Mouse (Mus musculus) lung, embryonic 16.5 days (tissue): Measurements from ENCODE around the gene Cd300lg. TPM values are rescaled to one million over a fixed set of nuclear protein-coding genes. Genes with fewer than 3 reads are reported as not detected.

Experiments
- ATAC-seq: fragments of 200-750 bp; cut with Nextera tagmentation; 2 replicates; pipeline ENCODE4 v1.8.0; 2017; ENCODE audit warnings: low read depth, mild to moderate bottlenecking, moderate library complexity
- H3K27ac ChIP-seq: fragments of 300-500 bp; sonication (generic); 2 replicates; pipeline ENCODE4 v1.5.1; 2014; ENCODE audit warnings: mild to moderate bottlenecking, control low read depth, low read length
- H3K27me3 ChIP-seq: fragments of 300-500 bp; sonication (generic); 2 replicates; pipeline ENCODE4 v1.6.1; 2014; ENCODE audit warnings: low read depth, low read length, mixed read lengths; ENCODE audit not compliant: control insufficient read depth, insufficient read depth
- H3K36me3 ChIP-seq: fragments of 300-500 bp; sonication (generic); 2 replicates; pipeline ENCODE4 v1.6.1; 2014; ENCODE audit warnings: low read length; ENCODE audit not compliant: control insufficient read depth, insufficient read depth
- H3K4me1 ChIP-seq: fragments of 300-500 bp; sonication (generic); replicated peaks from 2 replicates; pipeline ENCODE4 v1.6.1; 2014; ENCODE audit warnings: low read length, mixed read lengths; ENCODE audit not compliant: control insufficient read depth, insufficient read depth
- H3K4me2 ChIP-seq: fragments of 300-500 bp; sonication (generic); 2 replicates; pipeline ENCODE4 v1.6.1; 2014; ENCODE audit warnings: low read depth, low read length, control low read depth
- H3K4me3 ChIP-seq: fragments of 300-500 bp; sonication (generic); 2 replicates; pipeline ENCODE4 v1.5.1; 2014; ENCODE audit warnings: mild to moderate bottlenecking, low read length, control low read depth
- H3K9ac ChIP-seq: fragments of 300-500 bp; sonication (generic); 2 replicates; pipeline ENCODE4 v1.6.1; 2014; ENCODE audit warnings: low read length, control low read depth
- H3K9me3 ChIP-seq: fragments of 300-500 bp; sonication (generic); 2 replicates; pipeline ENCODE4 v1.6.1; 2016; ENCODE audit warnings: low read length; ENCODE audit not compliant: control insufficient read depth
- WGBS: fragments of 180-500 bp; shearing (Covaris S2); extraction: QIAGEN DNeasy Blood & Tissue Kit; methylation state at CpG from one replicate; pipeline ENCODE4 v1.1.7; 2014; 5-methylcytosine and 5-hydroxymethylcytosine counted together
- polyA plus RNA-seq: library from polyadenylated mRNA; unstranded; fragments of >200 nt; fragmentation: Nextera tagmentation; extraction: Ambion mirVana; gene quantifications from 2 replicates; pipeline ENCODE4 v1.2.1, GENCODE M21; 2015

The Cd300lg gene
- polyA plus RNA-seq, 1 experiment from 2014 or later, result 0.74 TPM

DNA sequence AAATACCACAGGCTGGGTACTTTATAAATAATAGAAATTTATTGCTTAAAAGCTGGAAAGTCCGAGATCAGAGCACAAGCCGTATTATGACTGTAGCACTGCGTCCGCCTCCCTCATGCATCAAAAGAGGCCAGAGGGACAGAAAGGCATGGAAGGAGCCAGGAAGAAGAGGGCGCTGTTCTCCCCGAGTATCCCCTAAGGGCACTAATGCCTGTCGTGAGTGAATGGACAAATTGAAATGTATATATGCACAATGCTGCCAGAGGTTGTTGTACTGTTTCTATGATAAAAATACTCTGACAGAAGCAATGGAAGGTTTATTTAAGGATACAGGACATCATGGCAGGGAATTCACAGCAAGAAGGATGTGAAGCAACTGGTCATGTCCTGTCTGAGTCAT lies 11.3 kb upstream of the Cd300lg start:
- Histone ChIP-seq H3K27ac (no peak overlapping the region), H3K9ac (no peak overlapping the region), H3K4me3 (no peak overlapping the region), H3K4me1 (peaks cover 9% of the 10 kb centered on the region), H3K9me3 (no peaks in the 10 kb centered on the region), H3K36me3 (no peaks in the 10 kb centered on the region), H3K4me2 (no peak overlapping the region), H3K27me3 (no peaks in the 10 kb centered on the region; the same call in 1 of the 2 replicates)
- no peak for ATAC-seq
- 33% methylated on average over 7 of the region's 7 CpGs for WGBS

DNA sequence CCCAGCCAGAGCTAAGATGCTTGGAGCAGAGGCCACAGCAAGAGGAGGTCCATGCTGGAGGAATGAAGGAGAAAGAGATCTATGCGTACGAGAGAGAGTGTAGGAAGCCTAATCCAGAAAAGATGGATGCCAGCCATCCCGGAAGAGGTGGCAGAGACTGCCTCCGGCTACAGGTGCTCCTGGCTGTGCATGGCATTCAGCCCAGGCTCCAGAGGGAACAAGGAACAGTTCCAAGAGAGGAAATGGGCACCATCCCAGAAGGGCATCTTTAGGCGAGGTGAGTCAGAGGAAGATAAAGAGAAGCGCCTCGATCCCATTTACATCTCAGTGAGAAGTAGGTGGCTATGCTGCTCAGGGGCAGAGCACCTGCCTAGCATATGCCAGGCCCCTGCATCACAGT lies 10.2 kb upstream of the Cd300lg start:
- H3K36me3 ChIP-seq, result no peaks in the 10 kb centered on the region
- H3K4me3 ChIP-seq, result no peak overlapping the region
- 76% methylated on average over 7 of the region's 7 CpGs for WGBS
- peaks cover 8% of the 10 kb centered on the region for H3K4me1 ChIP-seq
- H3K9ac ChIP-seq, result no peak overlapping the region
- ATAC-seq, result no peak
- no peaks in the 10 kb centered on the region for H3K9me3 ChIP-seq
- H3K27ac ChIP-seq, result no peak overlapping the region
- no peak overlapping the region for H3K4me2 ChIP-seq
- no peaks in the 10 kb centered on the region; the same call in 1 of the 2 replicates for H3K27me3 ChIP-seq

DNA sequence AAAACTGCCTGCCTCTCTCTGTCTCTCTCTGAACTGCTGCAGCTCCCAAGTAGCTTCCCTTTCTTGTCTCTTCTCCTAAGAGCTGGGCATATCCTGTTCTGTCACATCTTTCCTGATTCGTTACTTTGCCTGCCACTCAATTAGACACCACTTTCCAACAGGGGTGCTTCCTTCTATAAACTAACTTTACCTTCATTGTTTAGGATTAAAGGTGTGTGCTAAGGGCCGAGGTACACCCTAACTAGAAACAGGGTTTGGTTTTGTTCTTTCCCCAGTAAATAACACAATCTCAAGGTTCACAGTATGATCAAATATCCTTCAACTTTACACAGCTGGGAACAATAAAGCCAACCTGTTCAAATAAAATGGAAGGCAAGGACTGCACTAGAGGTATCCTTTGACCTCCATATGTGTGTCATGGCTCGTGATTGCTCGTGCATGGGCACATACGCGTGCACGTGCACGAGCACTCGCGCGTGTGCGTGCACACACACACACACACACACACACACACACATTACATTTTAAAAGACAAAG lies 8.2 kb upstream of the Cd300lg start:
- no peak overlapping the region for H3K4me2 ChIP-seq
- H3K27me3 ChIP-seq, result no peaks in the 10 kb centered on the region; the same call in 1 of the 2 replicates
- no peak for ATAC-seq
- H3K9ac ChIP-seq, result no peak overlapping the region
- no peak overlapping the region for H3K27ac ChIP-seq
- WGBS, result 84% methylated on average over 12 of the region's 12 CpGs
- H3K4me3 ChIP-seq, result no peak overlapping the region
- H3K9me3 ChIP-seq, result no peaks in the 10 kb centered on the region
- no peaks in the 10 kb centered on the region for H3K4me1 ChIP-seq
- H3K36me3 ChIP-seq, result no peaks in the 10 kb centered on the region

DNA sequence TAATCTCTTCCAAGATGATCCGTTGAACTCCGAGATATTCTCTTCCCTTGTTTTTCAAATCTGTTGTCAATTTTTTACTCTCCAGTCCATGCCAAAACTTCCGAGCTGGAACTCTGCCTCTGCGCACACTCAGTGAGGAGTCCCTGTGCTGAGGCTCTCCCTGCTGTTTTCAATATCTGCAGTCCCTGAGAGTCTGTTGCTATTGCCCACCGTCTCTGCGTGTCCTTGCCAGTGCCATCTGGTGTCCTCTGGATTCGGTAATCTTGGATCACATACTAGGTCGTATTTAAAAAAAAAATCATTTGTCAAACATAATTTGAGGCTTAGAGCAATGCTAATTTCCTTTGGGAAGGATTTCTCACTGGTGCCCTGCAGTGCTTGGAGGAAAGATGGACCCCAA lies 6.4 kb upstream of the Cd300lg start:
- ATAC-seq, result no peak

DNA sequence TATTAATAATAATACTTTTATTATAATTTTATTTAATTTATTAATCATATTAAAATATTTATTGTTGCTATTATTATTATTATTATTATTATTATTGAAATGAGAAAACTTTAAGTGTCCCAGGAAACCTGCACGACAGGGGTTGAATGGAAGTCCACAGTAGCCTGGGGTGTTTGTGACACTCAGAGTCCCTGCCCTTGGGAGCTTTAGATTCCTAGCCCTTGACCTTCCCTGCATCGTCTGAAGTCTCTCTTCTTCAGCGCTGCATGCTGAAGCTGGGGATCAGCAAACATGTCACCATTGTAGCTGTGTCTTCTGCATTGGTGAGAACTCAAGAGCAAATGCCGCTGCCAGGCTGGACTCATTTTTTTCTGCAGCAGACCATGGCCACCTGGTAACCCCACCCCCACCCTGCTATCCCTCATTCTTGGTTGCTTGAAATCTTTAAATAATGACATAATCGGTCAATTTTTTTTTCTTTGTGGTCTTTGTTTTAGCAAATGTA lies 5.8 kb upstream of the Cd300lg start:
- WGBS, result 60% methylated on average over 5 of the region's 5 CpGs

More for the DNA sequence above, 6.4 kb upstream of the Cd300lg start:
- WGBS, result 61% methylated on average over 8 of the region's 8 CpGs
- Histone ChIP-seq H3K27ac (no peak overlapping the region), H3K4me2 (no peak overlapping the region), H3K9me3 (no peaks in the 10 kb centered on the region), H3K4me1 (peaks cover 4% of the 10 kb centered on the region; the same call in 1 of the 2 replicates), H3K36me3 (no peaks in the 10 kb centered on the region), H3K4me3 (no peak overlapping the region), H3K27me3 (no peaks in the 10 kb centered on the region; the same call in 1 of the 2 replicates), H3K9ac (no peak overlapping the region)

DNA sequence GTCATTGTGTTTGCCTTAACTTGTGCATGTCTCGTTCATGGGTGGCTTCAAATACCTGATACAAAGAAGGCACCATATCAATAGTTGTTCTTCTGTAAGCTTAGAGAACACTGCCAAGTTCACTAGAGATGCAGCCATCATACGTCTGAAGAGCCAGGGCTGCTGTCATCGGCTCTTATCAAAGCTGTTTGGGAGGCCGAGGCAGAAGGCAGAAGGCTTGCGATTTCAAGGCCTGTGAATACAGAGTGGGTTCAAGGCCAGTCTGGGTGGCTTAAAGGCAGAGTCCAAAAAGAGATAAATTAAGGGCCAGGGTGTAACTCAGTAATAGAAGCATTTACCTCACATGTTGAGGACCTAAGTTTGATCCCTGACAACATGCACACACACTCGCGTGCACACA lies 5.0 kb upstream of the Cd300lg start:
- ATAC-seq, result no peak
- WGBS, result 63% methylated on average over 7 of the region's 7 CpGs
- no peak overlapping the region for H3K4me3 ChIP-seq

More for the DNA sequence above, 5.8 kb upstream of the Cd300lg start:
- Histone ChIP-seq H3K4me2 (no peak overlapping the region), H3K36me3 (no peaks in the 10 kb centered on the region), H3K27ac (no peak overlapping the region), H3K27me3 (no peaks in the 10 kb centered on the region; the same call in 1 of the 2 replicates), H3K9ac (no peak overlapping the region), H3K4me1 (peaks cover 5% of the 10 kb centered on the region; the same call in 1 of the 2 replicates), H3K9me3 (no peaks in the 10 kb centered on the region), H3K4me3 (no peak overlapping the region)
- ATAC-seq, result no peak

DNA sequence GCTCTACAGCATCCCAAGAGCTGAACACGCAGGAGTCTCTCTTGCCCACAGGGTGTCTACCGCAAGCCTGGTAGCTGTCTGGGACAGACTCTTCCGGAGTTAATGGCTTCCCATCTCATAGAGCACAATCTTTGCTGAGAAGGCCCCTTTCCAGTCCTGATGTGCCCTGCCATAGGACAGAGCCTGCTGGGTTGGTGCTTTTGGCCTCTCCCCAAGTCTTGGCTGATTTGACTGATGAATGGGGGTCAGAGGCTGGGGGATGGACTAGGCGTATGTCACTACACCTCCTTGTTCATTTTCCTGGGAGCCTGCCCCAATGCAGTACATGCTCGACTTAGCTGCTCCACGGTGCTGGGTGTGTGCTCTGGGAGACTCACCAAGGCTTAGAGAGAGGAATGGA lies 3.5 kb upstream of the Cd300lg start:
- no peaks in the 10 kb centered on the region for H3K27me3 ChIP-seq
- 68% methylated on average over 6 of the region's 6 CpGs for WGBS
- H3K4me1 ChIP-seq, result peaks cover 5% of the 10 kb centered on the region; the same call in 1 of the 2 replicates
- H3K27ac ChIP-seq, result no peak overlapping the region
- H3K9ac ChIP-seq, result no peak overlapping the region
- H3K9me3 ChIP-seq, result no peaks in the 10 kb centered on the region
- no peak overlapping the region for H3K4me3 ChIP-seq
- no peak overlapping the region for H3K4me2 ChIP-seq
- no peak for ATAC-seq
- no peaks in the 10 kb centered on the region for H3K36me3 ChIP-seq

More for the DNA sequence above, 5.0 kb upstream of the Cd300lg start:
- no peaks in the 10 kb centered on the region for H3K27me3 ChIP-seq
- no peaks in the 10 kb centered on the region for H3K36me3 ChIP-seq
- no peak overlapping the region for H3K4me2 ChIP-seq
- peaks cover 5% of the 10 kb centered on the region; the same call in 1 of the 2 replicates for H3K4me1 ChIP-seq
- no peak overlapping the region for H3K27ac ChIP-seq
- no peaks in the 10 kb centered on the region for H3K9me3 ChIP-seq
- H3K9ac ChIP-seq, result no peak overlapping the region

DNA sequence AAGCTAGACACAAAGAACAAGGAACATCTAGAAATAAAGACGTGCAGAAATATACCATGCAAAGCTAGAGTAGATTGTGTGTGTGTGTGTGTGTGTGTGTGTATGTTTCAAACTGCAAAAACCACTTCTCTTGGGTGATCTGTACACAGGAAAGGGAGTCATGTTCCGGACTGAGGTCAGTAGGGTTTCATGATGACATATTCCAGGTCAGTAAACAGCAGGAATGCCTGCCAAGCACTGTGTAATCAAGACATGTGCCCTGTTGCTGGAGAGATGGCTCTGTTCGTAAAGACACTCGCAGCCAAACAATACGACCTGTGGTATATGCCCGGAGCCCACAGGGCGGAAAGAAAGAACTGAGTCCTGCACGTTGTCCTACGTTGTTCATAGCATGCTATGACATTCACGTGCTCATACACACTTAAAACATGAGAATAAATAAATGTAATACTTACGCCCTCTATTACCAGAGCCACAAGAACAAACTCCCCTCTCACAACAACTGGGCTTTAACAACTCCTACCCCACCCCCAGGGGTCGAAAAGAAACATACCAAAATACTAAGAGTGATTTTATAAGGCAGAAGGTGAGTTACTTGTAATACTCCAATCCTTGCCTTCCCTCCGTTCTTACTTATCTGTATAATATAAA lies 1.7 kb upstream of the Cd300lg start:
- no peak overlapping the region for H3K4me2 ChIP-seq
- H3K27me3 ChIP-seq, result no peaks in the 10 kb centered on the region
- no peak overlapping the region for H3K9ac ChIP-seq
- no peak for ATAC-seq
- H3K9me3 ChIP-seq, result no peaks in the 10 kb centered on the region
- 49% methylated on average over 13 of the region's 13 CpGs for WGBS
- no peak overlapping the region for H3K4me3 ChIP-seq
- H3K27ac ChIP-seq, result no peak overlapping the region
- H3K4me1 ChIP-seq, result peaks cover 5% of the 10 kb centered on the region; the same call in 1 of the 2 replicates
- no peaks in the 10 kb centered on the region for H3K36me3 ChIP-seq

DNA sequence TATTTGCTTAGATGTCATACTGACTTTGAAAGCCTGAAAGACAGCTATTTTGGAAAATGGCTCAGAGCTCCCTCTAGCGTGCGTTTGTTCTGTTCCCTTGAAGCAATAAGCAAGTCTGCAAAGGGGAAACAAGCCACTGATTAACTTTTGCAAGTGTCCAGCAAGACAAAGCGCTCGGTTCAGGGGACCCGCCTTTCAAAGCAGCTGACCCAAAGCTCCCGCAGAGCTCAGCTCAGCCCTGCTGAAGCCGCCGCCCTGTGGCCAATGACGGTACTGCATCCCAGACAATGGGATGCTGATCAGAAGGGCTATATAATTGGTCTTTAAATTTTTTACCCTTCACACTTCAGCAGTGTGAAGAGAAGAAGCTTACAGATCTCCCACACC lies 1.2 kb upstream of the Cd300lg start:
- whole genome bisulfite sequencing, result 0% methylated on average over 9 of the region's 9 CpGs
- H3K27ac ChIP-seq, result no peak overlapping the region

More for the DNA sequence above, 1.2 kb upstream of the Cd300lg start:
- Histone ChIP-seq H3K4me3 (no peak overlapping the region), H3K9ac (no peak overlapping the region), H3K4me1 (peaks cover 5% of the 10 kb centered on the region; the same call in 1 of the 2 replicates), H3K9me3 (no peaks in the 10 kb centered on the region), H3K36me3 (no peaks in the 10 kb centered on the region), H3K4me2 (no peak overlapping the region), H3K27me3 (no peaks in the 10 kb centered on the region)
- peak; percentile 96 for ATAC-seq
